Mouse (Mus musculus): Measurements from ENCODE around the gene Gm35315.
"Not testable (repeated sequence)": the region's sequence is repeated elsewhere in the genome, so short reads cannot be mapped to it uniquely, and the experiment has no call there.

Gm35315 gene

GRCm38 (mm10) chr5:110094030-110094846 is at the start of gene Gm35315:
Gene Gm35315 (minus strand): TSS chr5:110094420.
- DNase-seq: peak; percentile 89 to 90

- DNase-seq: peak; percentile 11 to 25
These were observed 48.8 kb upstream of the Gm35315 start for GRCm38 (mm10) chr5:110143007-110143406.

- DNase-seq: no peak
These were observed 48.1 kb upstream of the Gm35315 start for GRCm38 (mm10) chr5:110142309-110142708.

- no peak for DNase-seq
These were observed 46.2 kb upstream of the Gm35315 start for GRCm38 (mm10) chr5:110140424-110140823.

- DNase-seq: no peak
These were observed 45.1 kb upstream of the Gm35315 start for GRCm38 (mm10) chr5:110139325-110139724.

GRCm38 (mm10) chr5:110137816-110138215 is 43.6 kb upstream of the Gm35315 start:
- no peak for DNase-seq

GRCm38 (mm10) chr5:110136087-110136464 is 41.9 kb upstream of the Gm35315 start:
- DNase-seq: no peak

- peak; percentile 100 for DNase-seq
These were observed 41.3 kb upstream of the Gm35315 start, which contains the start of gene Chfr for GRCm38 (mm10) chr5:110135293-110136086. Gene Chfr (plus strand): TSS chr5:110135842.

- DNase-seq: not testable (repeated sequence)
These were observed 28.2 kb upstream of the Gm35315 start for GRCm38 (mm10) chr5:110122380-110122779.

GRCm38 (mm10) chr5:110109991-110110441 is 15.8 kb upstream of the Gm35315 start, which contains the start of gene Zfp605:
Gene Zfp605 (plus strand): TSS chr5:110110092.
- DNase-seq: peak; percentile 97 to 98

- no peak for DNase-seq
These were observed 14.0 kb upstream of the Gm35315 start for GRCm38 (mm10) chr5:110108305-110108628.

GRCm38 (mm10) chr5:110107581-110108304 is 13.5 kb upstream of the Gm35315 start, which contains the start of gene Gtpbp6:
Gene Gtpbp6 (minus strand): TSS chr5:110108197.
- DNase-seq: peak; percentile 97 to 98

- DNase-seq: no peak
These were observed 12.8 kb upstream of the Gm35315 start for GRCm38 (mm10) chr5:110106901-110107564.

GRCm38 (mm10) chr5:110106140-110106871 is 12.1 kb upstream of the Gm35315 start:
- DNase-seq: peak; percentile 38 to 40

GRCm38 (mm10) chr5:110104616-110105380 is 10.6 kb upstream of the Gm35315 start:
- DNase-seq: peak; percentile 15 to 39

GRCm38 (mm10) chr5:110103901-110104615 is 9.8 kb upstream of the Gm35315 start:
- DNase-seq: peak in 1 of 2 experiments; percentile 9

GRCm38 (mm10) chr5:110102853-110103625 is 8.8 kb upstream of the Gm35315 start:
- peak in 1 of 2 experiments; percentile 11 for DNase-seq

- peak in 1 of 2 experiments; percentile 5 for DNase-seq
These were observed 8.2 kb upstream of the Gm35315 start for GRCm38 (mm10) chr5:110102429-110102828.

- DNase-seq: peak; percentile 76 to 77
These were observed 7.6 kb upstream of the Gm35315 start for GRCm38 (mm10) chr5:110101716-110102347.
